Mouse (Mus musculus) C2C12 (cell line): Measurements from ENCODE around the gene Vmn1r19.

Experiments
- CEBPB ChIP-seq: IDR thresholded peaks from one replicate; pipeline ENCODE4 v1.6.1; 2011; ENCODE audit warnings: low read depth, mild to moderate bottlenecking, control low read depth, moderate library complexity
- CTCF ChIP-seq: IDR thresholded peaks from one replicate; pipeline ENCODE4 v1.5.1; 2011; ENCODE audit not compliant: control insufficient read depth, insufficient read depth, insufficient read length
- FOSL1 ChIP-seq: IDR thresholded peaks from one replicate; pipeline ENCODE4 v1.8.0; 2011; ENCODE audit warnings: mild to moderate bottlenecking, low read length; ENCODE audit not compliant: poor library complexity, insufficient read depth, severe bottlenecking
- MAX ChIP-seq: IDR thresholded peaks from one replicate; pipeline ENCODE4 v1.6.1; 2011; ENCODE audit warnings: mild to moderate bottlenecking, control low read depth
- MYOD1 ChIP-seq: IDR thresholded peaks from one replicate; pipeline ENCODE4 v1.6.1; 2011; ENCODE audit warnings: low read depth; ENCODE audit not compliant: control insufficient read depth, insufficient read length
- MYOG ChIP-seq: IDR thresholded peaks from one replicate; pipeline ENCODE4 v1.6.1; 2011; ENCODE audit not compliant: control insufficient read depth, insufficient read length; ENCODE audit errors: extremely low read depth
- USF1 ChIP-seq: IDR thresholded peaks from one replicate; pipeline ENCODE4 v1.6.1; 2011; ENCODE audit warnings: low read depth, mild to moderate bottlenecking, control low read depth, moderate library complexity

DNA sequence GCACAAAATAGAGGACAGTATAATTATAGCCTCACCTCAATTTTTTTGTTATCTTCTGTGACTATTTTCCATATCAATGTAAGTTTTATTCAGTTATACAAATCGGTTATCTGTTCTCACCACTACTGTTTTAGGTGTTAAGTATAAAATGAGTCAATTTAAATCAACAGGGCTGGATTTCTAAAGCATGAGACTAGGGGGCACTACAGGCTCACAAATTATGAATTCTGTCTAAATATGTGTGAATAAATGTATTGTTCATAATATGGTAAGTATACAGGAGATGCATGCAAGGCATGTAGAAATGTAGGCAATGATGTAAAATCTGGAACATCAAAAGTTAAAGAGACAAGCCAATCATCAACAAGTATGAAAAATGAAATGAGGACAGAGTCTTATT, 27.6 kb downstream of the Vmn1r19 start:
- TF ChIP-seq MAX (no peak), USF1 (no peak), CTCF (no peak), CEBPB (no peak), FOSL1 (no peak), MYOD1 (no peak), MYOG (no peak)
